Mouse (Mus musculus) layer of hippocampus, adult 9-11 months (tissue): ENCODE measurements at regions not wholly inside any gene's neighbourhood (a gene's known extent, or its start where the extent isn't known, plus 50 kb on each side); places are given as distances from the start of the nearest gene placed in this dataset.
A peak's percentile ranks its signal among the peaks of the same experiment; 100 is the strongest.

Experiments used
- DNase-seq: peaks from one replicate; pipeline ENCODE4 v3.0.0; 2022

DNA sequence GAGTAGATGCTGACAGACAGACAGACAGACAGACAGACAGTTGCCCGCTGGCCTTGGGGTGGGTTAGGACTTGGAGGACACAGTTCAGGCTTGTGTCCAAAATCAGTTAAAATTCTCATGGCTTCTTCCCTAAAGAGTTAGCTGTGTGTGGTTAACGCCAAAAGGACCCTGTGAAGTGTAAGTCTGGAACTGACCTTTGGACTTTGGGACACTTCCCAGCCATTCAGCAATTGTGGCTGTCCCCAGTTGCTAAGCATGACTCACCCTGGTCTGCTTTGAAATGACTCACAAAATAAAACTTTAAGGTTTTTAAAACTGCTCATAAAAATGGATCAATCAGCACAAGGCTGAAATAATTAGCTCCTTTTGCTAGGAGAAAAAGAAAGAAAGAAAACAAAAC lies 220.5 kb upstream of the Vstm2b start:
- no peak for DNase-seq

DNA sequence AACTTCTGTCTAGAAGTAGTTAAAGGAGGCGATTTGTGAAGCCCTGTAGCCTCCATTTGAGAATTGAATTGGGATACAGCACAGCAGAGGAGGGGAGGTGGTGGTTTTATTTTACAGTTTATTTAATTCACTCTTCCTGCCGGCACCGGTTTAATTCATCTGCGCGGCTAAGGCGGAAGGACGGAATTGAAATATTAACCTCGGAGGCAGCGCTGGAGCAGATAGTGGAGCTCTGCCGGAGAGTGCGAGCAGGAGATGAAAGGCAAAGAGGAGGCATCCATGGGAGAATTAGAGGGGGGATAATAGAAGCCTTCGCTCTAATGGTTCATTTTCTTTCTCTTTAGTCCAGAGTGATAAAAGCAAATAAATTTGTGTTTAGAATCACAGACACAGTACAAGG lies 217.6 kb upstream of the Vstm2b start:
- DNase-seq = no peak

- DNase-seq = no peak
Measured at GRCm38 (mm10) chr7:40680993-40681392, 217.1 kb upstream of the Vstm2b start.

GRCm38 (mm10) chr7:40683176-40683575 lies 215.0 kb upstream of the Vstm2b start:
- DNase-seq = no peak

DNA sequence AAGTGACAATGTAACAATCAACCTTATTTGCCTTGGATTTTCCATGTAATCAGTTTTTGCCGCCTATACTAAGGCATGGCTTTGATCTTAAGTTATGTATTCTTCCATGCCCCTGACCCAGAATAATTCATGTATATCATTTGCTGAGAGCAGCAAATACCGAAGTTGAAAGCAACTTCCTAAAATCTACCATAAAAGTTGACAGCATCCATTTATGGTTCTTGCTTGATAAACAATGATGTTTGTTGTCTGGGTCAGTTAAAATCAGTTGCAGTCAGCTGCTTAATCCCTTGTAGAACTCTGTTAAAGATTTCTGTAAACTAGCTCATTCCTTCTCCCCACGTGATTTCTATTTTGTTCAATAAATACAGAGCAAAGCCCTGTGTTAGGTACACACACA lies 214.5 kb upstream of the Vstm2b start:
- DNase-seq = no peak

GRCm38 (mm10) chr7:40687005-40687404 lies 211.1 kb upstream of the Vstm2b start:
- no peak for DNase-seq

GRCm38 (mm10) chr7:40688546-40688945 lies 209.6 kb upstream of the Vstm2b start:
- no peak for DNase-seq

GRCm38 (mm10) chr7:40693755-40694154 lies 204.4 kb upstream of the Vstm2b start:
- DNase-seq = no peak

GRCm38 (mm10) chr7:40697551-40697950 lies 200.6 kb upstream of the Vstm2b start:
- DNase-seq = no peak

- no peak for DNase-seq
Measured at GRCm38 (mm10) chr7:40698309-40698708, 199.8 kb upstream of the Vstm2b start.

GRCm38 (mm10) chr7:40699633-40700032 lies 198.5 kb upstream of the Vstm2b start:
- DNase-seq = no peak

GRCm38 (mm10) chr7:40700656-40701055 lies 197.5 kb upstream of the Vstm2b start:
- DNase-seq = no peak

DNA sequence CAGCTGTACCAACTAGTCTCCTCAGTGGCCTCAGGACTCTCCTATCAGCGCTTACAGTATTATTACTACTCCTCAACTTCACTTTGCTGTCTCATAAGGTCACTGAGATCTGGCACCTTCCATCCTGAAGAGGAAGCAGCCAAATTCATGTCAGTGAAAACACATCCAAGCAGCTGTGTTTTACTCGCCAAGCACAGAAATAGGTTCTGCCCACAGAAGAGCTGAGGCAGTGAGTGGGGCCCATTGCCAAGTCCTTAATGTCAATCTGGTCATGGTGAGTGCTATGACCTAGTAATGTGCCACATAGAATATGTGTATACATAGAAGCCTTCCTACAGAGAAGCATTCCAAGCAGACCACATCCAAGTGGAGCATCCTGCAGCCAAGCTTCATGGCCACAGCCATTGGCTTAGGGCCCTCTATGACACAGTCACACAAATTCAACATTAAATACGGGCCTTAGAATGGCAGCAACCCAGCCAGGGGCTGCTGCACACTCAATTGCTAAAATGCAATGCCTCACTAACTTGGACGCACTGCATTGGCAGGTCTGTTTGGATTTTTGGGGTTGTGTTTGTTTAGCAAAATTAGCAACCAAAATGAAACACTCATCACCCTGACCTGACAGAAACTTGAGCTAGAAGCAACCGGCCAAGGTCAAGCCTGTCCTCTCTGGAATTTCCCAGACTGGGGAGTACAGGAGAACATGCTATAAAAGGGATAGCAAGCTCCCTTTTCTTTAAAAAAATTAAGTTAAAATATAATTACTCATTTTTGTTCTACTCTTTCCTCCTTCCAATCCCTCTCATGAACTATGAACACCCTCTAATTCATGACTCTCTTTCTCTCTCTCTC lies 195.7 kb upstream of the Vstm2b start:
- DNase-seq = no peak

- DNase-seq = no peak
Measured at GRCm38 (mm10) chr7:40708231-40708630, 189.9 kb upstream of the Vstm2b start.

DNA sequence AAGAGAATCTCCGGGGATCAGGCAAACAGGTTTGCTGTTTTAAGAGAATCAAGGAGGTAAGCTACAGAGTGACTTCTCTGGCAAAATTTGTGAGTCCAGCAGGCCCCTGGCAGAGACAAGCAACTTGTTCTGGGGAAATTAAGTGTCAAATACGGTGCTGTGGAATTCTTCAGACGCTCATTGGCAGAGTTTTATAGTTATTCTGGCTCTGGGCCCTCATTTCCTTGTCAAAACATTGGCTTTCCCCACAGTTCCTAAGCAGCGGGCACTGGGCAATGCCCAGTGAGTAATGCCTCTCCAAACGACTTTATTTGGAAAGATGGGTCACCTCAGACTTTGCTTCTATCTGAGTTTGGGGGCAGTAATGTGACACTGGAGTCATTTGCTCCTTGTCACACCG lies 180.1 kb upstream of the Vstm2b start:
- no peak for DNase-seq

- no peak for DNase-seq
Measured at GRCm38 (mm10) chr7:40736971-40737468, 161.1 kb upstream of the Vstm2b start.

GRCm38 (mm10) chr7:40737496-40737895 lies 160.6 kb upstream of the Vstm2b start:
- DNase-seq = no peak

DNA sequence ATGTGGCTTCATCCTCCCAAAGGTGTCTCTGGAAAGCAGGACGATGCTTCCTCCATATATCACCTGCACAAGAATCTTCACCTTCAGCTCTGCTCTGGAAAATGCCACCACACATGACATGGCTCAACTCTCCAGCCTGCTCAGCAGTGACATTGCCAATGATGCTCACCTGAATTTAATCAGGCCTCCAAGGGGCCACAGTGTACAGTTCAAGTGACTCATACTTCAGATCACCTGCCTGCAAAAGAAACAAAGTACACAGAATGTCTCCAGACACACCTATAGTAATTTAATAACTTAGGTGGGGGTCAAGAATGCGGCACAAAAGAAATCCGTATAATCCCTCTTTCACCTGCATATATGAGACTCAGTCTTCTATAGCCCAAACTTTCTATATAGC lies 160.0 kb upstream of the Vstm2b start:
- DNase-seq = no peak

DNA sequence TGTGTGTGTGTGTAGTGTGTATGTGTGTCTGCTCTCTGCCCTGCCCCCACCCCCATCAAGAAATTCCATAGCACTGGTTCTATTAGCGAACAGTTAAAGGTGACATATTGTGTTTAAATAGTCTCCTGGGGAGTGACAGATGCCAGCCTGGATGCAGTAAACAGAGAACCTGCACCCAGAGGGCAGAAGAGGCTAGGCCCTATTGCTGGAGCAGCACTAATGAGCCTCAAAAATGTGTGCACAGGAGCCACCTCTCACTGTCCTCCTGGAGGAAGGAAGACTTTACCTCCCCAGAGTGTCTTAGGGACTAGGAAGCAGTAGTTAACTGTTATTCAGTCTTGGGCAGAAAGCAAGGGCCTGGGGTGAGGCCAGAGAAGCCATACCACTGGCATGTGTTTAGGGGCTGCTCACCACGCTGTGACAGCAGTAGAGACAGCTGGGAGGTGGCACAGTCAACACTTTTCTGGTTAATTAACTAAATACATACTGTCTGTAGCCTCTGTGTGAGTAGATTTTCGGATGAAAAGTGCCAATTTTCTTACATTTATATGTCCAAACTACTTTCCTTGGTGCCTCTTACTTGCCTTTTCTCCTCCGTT lies 155.5 kb upstream of the Vstm2b start:
- DNase-seq = no peak

DNA sequence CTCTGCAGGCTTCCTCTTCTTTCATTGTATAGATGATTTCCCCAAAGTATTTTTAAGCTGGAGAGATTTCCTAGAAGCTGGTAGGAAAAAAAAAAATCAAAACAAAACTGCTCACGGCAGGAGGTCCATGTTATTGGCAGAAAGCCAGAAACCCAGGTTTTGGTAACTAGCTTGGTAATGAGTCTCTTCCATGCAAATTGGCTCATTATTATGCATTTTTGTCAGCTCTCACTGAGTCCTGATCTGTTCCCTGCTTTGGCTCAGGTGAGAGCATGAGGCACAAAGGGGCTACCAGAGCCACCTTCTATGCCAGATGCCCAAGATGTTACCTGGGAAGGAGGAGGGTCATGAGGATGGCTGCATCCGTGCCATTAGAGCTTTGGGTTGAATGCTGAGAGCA lies 146.3 kb upstream of the Vstm2b start:
- DNase-seq = no peak

GRCm38 (mm10) chr7:40752195-40752594 lies 145.9 kb upstream of the Vstm2b start:
- no peak for DNase-seq

- no peak for DNase-seq
Measured at GRCm38 (mm10) chr7:40753490-40753889, 144.6 kb upstream of the Vstm2b start.

DNA sequence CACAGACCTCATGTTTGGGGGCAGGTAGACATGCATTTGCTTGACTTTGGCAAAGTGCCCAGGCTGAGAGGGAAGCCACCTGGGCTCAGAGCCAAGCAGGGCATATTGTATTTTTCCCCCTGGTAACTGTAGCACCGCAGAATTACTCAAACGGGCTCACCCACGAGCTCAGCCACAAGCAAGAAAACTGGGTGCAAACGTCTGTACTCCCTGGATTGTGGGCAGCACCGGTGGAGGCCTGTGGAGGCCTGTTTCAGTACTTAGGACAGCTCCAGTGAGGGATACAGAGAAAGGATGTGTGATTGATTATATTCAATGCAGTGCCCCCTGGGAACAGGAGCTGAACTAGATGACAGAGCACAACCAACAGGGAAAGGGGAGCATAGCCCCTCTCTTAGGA lies 135.6 kb upstream of the Vstm2b start:
- peak; percentile 51 for DNase-seq

GRCm38 (mm10) chr7:40766142-40766541 lies 132.0 kb upstream of the Vstm2b start:
- DNase-seq = no peak

- no peak for DNase-seq
Measured at GRCm38 (mm10) chr7:40776220-40776619, 121.9 kb upstream of the Vstm2b start.
